Mouse (Mus musculus): ENCODE results near the gene Olfr111.

- no peak for TF ChIP-seq CTCF (IDR thresholded peaks at IDR 0.05; ENCODE audit: low read depth, low read length)
- no peak for TF ChIP-seq POLR2A (IDR thresholded peaks at IDR 0.05; ENCODE audit: borderline replicate concordance, low read depth, low read length)
Measured at GRCm38 (mm10) chr17:37491930-37492518, 15.8 kb upstream of the Olfr111 start, which contains the start of gene Olfr110.
